Mouse (Mus musculus) v-Abl transformed pro-B cells (cell line): ENCODE results near the gene Cdh23.

Experiments
- in situ Hi-C, 2 experiments: fragments of 400-800 bp; cut with MboI; formaldehyde crosslinking; loops; one replicate each; pipeline ENCODE4 v1.15.1; 2025; ENCODE audit not compliant: unreplicated experiment in 2 of 2

The Cdh23 gene

GRCm38 (mm10) chr10:60590241-60590640, 106.0 kb downstream of the Cdh23 start:
- in situ Hi-C loops = no loop called here

GRCm38 (mm10) chr10:60585691-60586090, 110.6 kb downstream of the Cdh23 start:
- in situ Hi-C loops = no loop called here

- in situ Hi-C loops = no loop called here
These were observed 113.3 kb downstream of the Cdh23 start for GRCm38 (mm10) chr10:60582956-60583355.

GRCm38 (mm10) chr10:60580666-60581065, 115.6 kb downstream of the Cdh23 start:
- in situ Hi-C loops = no loop called here

GRCm38 (mm10) chr10:60578738-60579538, 117.4 kb downstream of the Cdh23 start:
- in situ Hi-C loops = no loop called here

- in situ Hi-C loops = no loop called here
These were observed 118.2 kb downstream of the Cdh23 start for GRCm38 (mm10) chr10:60577920-60578737.

GRCm38 (mm10) chr10:60577125-60577919, 119.0 kb downstream of the Cdh23 start:
- in situ Hi-C loops = no loop called here

- in situ Hi-C loops = no loop called here
These were observed 121.4 kb downstream of the Cdh23 start for GRCm38 (mm10) chr10:60574851-60575250.

GRCm38 (mm10) chr10:60571491-60571890, 124.8 kb downstream of the Cdh23 start:
- in situ Hi-C loops = no loop called here

GRCm38 (mm10) chr10:60566369-60567037, 129.8 kb downstream of the Cdh23 start:
- in situ Hi-C loops = no loop called here

- in situ Hi-C loops = no loop called here
These were observed 132.2 kb downstream of the Cdh23 start for GRCm38 (mm10) chr10:60564136-60564535.

- in situ Hi-C loops = no loop called here
These were observed 133.3 kb downstream of the Cdh23 start for GRCm38 (mm10) chr10:60562946-60563345.

GRCm38 (mm10) chr10:60558491-60558927, 137.8 kb downstream of the Cdh23 start:
- in situ Hi-C loops = no loop called here

GRCm38 (mm10) chr10:60552951-60553635, 143.2 kb downstream of the Cdh23 start:
- in situ Hi-C loops = no loop called here

GRCm38 (mm10) chr10:60539164-60539914, 157.0 kb downstream of the Cdh23 start:
- in situ Hi-C loops = loop anchor here in 1 of 2 experiments (10.0 kb wide), 1 partner anchor 235 kb away; no protein-coding TSS in a partner anchor

- in situ Hi-C loops = loop anchor here in 1 of 2 experiments (10.0 kb wide), 1 partner anchor 231 kb away; no protein-coding TSS in a partner anchor
These were observed 160.0 kb downstream of the Cdh23 start for GRCm38 (mm10) chr10:60536098-60536811.

- in situ Hi-C loops = loop anchor here (5.0 to 10.0 kb wide), 3 partner anchors 165 to 228 kb away; partner anchors contain the start of gene Cdh23 (in 2 of the 2)
These were observed 163.8 kb downstream of the Cdh23 start for GRCm38 (mm10) chr10:60532502-60532901.

GRCm38 (mm10) chr10:60531349-60531748, 164.9 kb downstream of the Cdh23 start:
- in situ Hi-C loops = loop anchor here (5.0 to 10.0 kb wide), 3 partner anchors 166 to 227 kb away; partner anchors contain the start of gene Cdh23 (in 2 of the 2)
